Mouse (Mus musculus) midbrain, embryonic 16.5 days (tissue): ENCODE measurements at regions not wholly inside any gene's neighbourhood (a gene's known extent, or its start where the extent isn't known, plus 50 kb on each side); places are given as distances from the start of the nearest gene placed in this dataset.

Experiments used
- ATAC-seq: fragments of 200-750 bp; cut with Nextera tagmentation; 2 replicates; pipeline ENCODE4 v1.8.0; 2017; ENCODE audit warnings: moderate TSS enrichment
- H3K27ac ChIP-seq: fragments of 300-500 bp; sonication (generic); 2 replicates; pipeline ENCODE4 v1.5.1; 2014; ENCODE audit warnings: mild to moderate bottlenecking, low read length, mixed read lengths
- H3K27me3 ChIP-seq: fragments of 300-500 bp; sonication (generic); 2 replicates; pipeline ENCODE4 v1.6.1; 2014; ENCODE audit warnings: low read depth, low read length, mixed read lengths; ENCODE audit not compliant: control insufficient read depth, insufficient read depth
- H3K36me3 ChIP-seq: fragments of 300-500 bp; sonication (generic); 2 replicates; pipeline ENCODE4 v1.6.1; 2014; ENCODE audit warnings: mild to moderate bottlenecking, low read length, moderate library complexity, mixed read lengths; ENCODE audit not compliant: control insufficient read depth, insufficient read depth
- H3K4me1 ChIP-seq: fragments of 300-500 bp; sonication (generic); 2 replicates; pipeline ENCODE4 v1.6.1; 2014; ENCODE audit warnings: mild to moderate bottlenecking, low read length, mixed read lengths; ENCODE audit not compliant: control insufficient read depth, insufficient read depth
- H3K4me2 ChIP-seq: fragments of 300-500 bp; sonication (generic); 2 replicates; pipeline ENCODE4 v1.6.1; 2014; ENCODE audit warnings: mild to moderate bottlenecking, low read length, mixed read lengths
- H3K4me3 ChIP-seq: fragments of 300-500 bp; sonication (generic); 2 replicates; pipeline ENCODE4 v1.5.1; 2014; ENCODE audit warnings: low read depth, mild to moderate bottlenecking, low read length, moderate library complexity, mixed read lengths
- H3K9ac ChIP-seq: fragments of 300-500 bp; sonication (generic); 2 replicates; pipeline ENCODE4 v1.6.1; 2014; ENCODE audit warnings: low read depth, low read length, mixed read lengths
- H3K9me3 ChIP-seq: fragments of 300-500 bp; sonication (generic); replicated peaks from 2 replicates; pipeline ENCODE4 v1.6.1; 2014; ENCODE audit warnings: mild to moderate bottlenecking, low read length, mixed read lengths; ENCODE audit not compliant: control insufficient read depth, poor library complexity, severe bottlenecking
- WGBS: fragments of 180-500 bp; shearing (Covaris S2); extraction: QIAGEN DNeasy Blood & Tissue Kit; methylation state at CpG from one replicate; pipeline ENCODE4 v1.1.7; 2014; 5-methylcytosine and 5-hydroxymethylcytosine counted together

GRCm38 (mm10) chr16:51910046-51910445, 121.0 kb upstream of the Cblb start:
- WGBS: 93% methylated on average over 3 of the region's 3 CpGs
- no peaks in the 10 kb centered on the region for H3K36me3 ChIP-seq
- no peak overlapping the region for H3K4me2 ChIP-seq
- no peaks in the 10 kb centered on the region for H3K4me1 ChIP-seq
- no peak overlapping the region for H3K27ac ChIP-seq
- H3K9ac ChIP-seq: no peak overlapping the region
- H3K27me3 ChIP-seq: no peaks in the 10 kb centered on the region
- no peaks in the 10 kb centered on the region for H3K9me3 ChIP-seq
- H3K4me3 ChIP-seq: no peak overlapping the region
- no peak for ATAC-seq

DNA sequence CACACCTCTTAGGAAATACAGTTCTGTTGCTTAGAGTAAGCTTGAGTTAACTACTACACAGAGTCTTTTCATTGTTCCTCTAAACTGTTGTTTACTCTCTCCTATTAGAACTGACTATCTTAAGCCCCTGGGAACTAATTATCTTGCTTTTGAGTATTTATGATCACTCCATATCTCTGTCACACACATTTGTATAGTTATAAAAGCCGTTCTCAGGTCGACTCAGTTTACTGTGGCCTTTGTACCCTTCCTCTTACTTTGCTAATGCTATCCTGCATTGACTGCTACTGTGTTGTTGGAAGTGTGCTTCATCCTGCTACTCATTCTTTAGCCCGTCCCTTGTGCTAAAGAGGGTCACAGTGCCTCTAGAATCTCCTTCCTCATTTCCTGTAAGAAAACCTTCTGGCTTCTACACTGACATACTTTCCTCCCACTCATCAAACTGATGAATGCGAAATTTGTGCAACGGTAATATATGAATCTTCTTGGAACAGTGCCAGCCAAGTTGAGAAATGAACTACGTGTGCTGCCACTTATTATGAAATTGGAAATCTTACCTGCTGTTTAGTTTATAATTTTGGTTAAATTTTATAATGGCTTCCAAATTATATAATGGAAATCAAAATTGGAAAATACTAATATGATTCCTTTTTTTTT, 119.8 kb upstream of the Cblb start:
- Histone ChIP-seq H3K27me3 (no peaks in the 10 kb centered on the region), H3K9ac (no peak overlapping the region), H3K4me2 (no peak overlapping the region), H3K9me3 (no peaks in the 10 kb centered on the region), H3K4me3 (no peak overlapping the region), H3K27ac (no peak overlapping the region), H3K4me1 (peaks cover 7% of the 10 kb centered on the region), H3K36me3 (no peaks in the 10 kb centered on the region)
- WGBS: 79% methylated on average over 6 of the region's 6 CpGs
- ATAC-seq: no peak

DNA sequence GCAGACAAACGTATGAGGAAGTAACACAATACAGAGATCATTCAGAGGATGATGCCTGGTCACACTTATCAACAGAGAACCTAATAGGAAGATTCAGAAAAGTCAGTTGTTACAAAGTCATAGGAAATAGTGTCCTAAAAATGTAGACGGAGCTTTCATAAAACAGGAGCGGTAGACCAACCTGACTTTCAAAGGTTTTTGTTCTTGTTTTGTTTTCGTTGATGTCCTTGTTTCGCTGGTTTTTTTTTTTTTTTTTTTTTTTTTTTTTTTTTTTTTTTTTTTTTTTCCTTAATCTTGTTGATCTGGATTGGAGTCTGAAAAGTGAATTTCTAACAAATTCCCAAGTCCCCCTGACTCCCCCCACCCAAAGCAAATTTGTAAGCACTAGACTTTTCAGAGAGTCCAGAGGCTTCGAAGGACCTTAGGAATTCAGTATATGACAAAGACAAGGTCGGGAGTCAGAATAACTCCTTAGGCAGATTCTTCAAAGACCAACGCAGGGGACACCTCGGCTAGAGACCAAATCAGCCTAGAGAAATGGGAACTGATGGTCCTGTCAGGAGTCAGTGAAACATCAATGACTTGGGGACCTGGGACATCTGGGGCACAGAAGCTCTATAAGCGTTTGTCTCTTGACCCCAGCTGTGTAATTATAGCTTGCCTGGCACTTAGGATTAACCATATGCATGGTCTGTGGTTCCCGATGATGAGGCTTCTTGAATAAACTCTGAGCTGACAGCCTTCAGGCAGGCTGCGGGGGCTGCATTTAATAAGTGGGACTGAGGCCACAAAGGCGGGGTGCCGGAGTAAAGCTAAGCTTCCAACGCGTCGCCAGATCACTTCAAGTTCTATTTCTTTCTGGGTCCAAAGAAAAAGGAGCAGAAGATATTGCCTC, 115.7 kb upstream of the Cblb start:
- H3K36me3 ChIP-seq: no peaks in the 10 kb centered on the region
- no peaks in the 10 kb centered on the region for H3K9me3 ChIP-seq
- peaks cover 10% of the 10 kb centered on the region for H3K4me1 ChIP-seq
- 0 out of 2 replicates have a peak overlapping the region, but pooled peaks have one; percentile 4 for H3K9ac ChIP-seq
- H3K27ac ChIP-seq: no peak overlapping the region
- peak overlapping the region; percentile 45 for H3K4me2 ChIP-seq
- peak overlapping the region; percentile 8; the same call in 1 of the 2 replicates for H3K4me3 ChIP-seq
- WGBS: 29% methylated on average over 17 of the region's 17 CpGs
- no peaks in the 10 kb centered on the region for H3K27me3 ChIP-seq
- peak; percentile 69; the same call in 1 of the 2 replicates for ATAC-seq

- H3K27me3 ChIP-seq: no peaks in the 10 kb centered on the region
- H3K9me3 ChIP-seq: no peaks in the 10 kb centered on the region
- ATAC-seq: peak; percentile 38; the same call in 1 of the 2 replicates
- H3K27ac ChIP-seq: no peak overlapping the region
- H3K4me1 ChIP-seq: peaks cover 10% of the 10 kb centered on the region
- 0 out of 2 replicates have a peak overlapping the region, but pooled peaks have one; percentile 4 for H3K9ac ChIP-seq
- WGBS: 36% methylated on average over 13 of the region's 13 CpGs
- peak overlapping the region; percentile 45 for H3K4me2 ChIP-seq
- no peaks in the 10 kb centered on the region for H3K36me3 ChIP-seq
- H3K4me3 ChIP-seq: peak overlapping the region; percentile 8; the same call in 1 of the 2 replicates
These were observed 115.1 kb upstream of the Cblb start for GRCm38 (mm10) chr16:51915929-51916308.

GRCm38 (mm10) chr16:51916337-51916736, 114.7 kb upstream of the Cblb start:
- ATAC-seq: peak; percentile 74; the same call in 1 of the 2 replicates
- no peak overlapping the region for H3K27ac ChIP-seq
- no peaks in the 10 kb centered on the region for H3K27me3 ChIP-seq
- no peaks in the 10 kb centered on the region for H3K9me3 ChIP-seq
- peaks cover 10% of the 10 kb centered on the region for H3K4me1 ChIP-seq
- H3K36me3 ChIP-seq: no peaks in the 10 kb centered on the region
- 37% methylated on average over 5 of the region's 5 CpGs for WGBS
- H3K9ac ChIP-seq: no peak overlapping the region
- peak overlapping the region; percentile 45 for H3K4me2 ChIP-seq
- H3K4me3 ChIP-seq: no peak overlapping the region

DNA sequence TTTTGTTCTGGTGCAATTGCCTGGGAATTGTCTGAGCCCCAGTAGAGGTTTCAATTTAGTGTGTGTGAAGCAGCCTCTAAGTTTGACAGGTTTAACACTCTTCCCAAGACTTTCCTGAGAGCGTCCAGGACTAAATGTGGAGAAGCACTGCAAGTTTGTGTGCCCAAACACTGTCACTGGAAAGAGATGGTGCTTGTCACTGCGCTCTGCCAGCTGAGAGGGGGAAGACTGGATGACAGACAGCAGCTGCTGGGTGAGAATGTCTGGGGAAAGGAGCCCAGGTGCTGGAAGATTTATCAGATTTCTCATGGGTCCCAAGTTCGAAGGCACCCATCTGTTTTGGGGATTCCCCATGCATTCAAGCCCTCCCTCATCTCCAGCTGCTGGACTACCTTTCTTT, 114.2 kb upstream of the Cblb start:
- Histone ChIP-seq H3K4me3 (no peak overlapping the region), H3K4me1 (peaks cover 10% of the 10 kb centered on the region), H3K4me2 (no peak overlapping the region), H3K27ac (no peak overlapping the region), H3K27me3 (no peaks in the 10 kb centered on the region), H3K9me3 (no peaks in the 10 kb centered on the region), H3K9ac (no peak overlapping the region), H3K36me3 (no peaks in the 10 kb centered on the region)
- no peak for ATAC-seq
- WGBS: 43% methylated on average over 3 of the region's 3 CpGs

- no peaks in the 10 kb centered on the region for H3K36me3 ChIP-seq
- no peaks in the 10 kb centered on the region for H3K27me3 ChIP-seq
- no peak overlapping the region for H3K27ac ChIP-seq
- no peaks in the 10 kb centered on the region for H3K9me3 ChIP-seq
- no peak overlapping the region for H3K4me3 ChIP-seq
- 27% methylated on average over 2 of the region's 2 CpGs for WGBS
- peaks cover 10% of the 10 kb centered on the region for H3K4me1 ChIP-seq
- no peak overlapping the region for H3K4me2 ChIP-seq
- no peak overlapping the region for H3K9ac ChIP-seq
- ATAC-seq: no peak
These were observed 113.5 kb upstream of the Cblb start for GRCm38 (mm10) chr16:51917540-51917939.

DNA sequence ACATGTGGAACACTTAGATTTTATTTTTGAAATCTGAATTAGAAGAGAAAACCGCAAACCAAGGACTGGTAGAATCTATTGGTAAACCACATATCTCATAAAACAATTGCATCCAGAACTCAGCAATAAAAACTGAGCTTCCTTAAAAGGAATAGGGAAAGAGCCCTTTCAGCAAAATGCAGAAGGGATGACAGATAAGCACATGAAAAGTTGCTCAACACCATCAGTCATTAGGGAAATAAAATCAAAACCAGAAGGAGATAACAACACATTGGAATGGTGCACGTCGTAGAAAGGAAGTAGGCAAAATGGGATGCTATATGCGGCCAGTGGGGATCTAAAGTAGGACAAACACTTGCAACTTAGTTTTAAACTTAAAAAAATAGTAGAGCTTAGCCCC, 110.0 kb upstream of the Cblb start:
- ATAC-seq: no peak
- WGBS: 95% methylated on average over 4 of the region's 4 CpGs
- H3K27me3 ChIP-seq: no peaks in the 10 kb centered on the region

GRCm38 (mm10) chr16:51922589-51922988, 108.4 kb upstream of the Cblb start:
- Histone ChIP-seq H3K9ac (no peak overlapping the region), H3K4me2 (no peak overlapping the region), H3K9me3 (no peaks in the 10 kb centered on the region), H3K4me3 (no peak overlapping the region), H3K27me3 (no peaks in the 10 kb centered on the region), H3K36me3 (no peaks in the 10 kb centered on the region), H3K4me1 (no peaks in the 10 kb centered on the region), H3K27ac (no peak overlapping the region)
- no peak for ATAC-seq
- WGBS: 71% methylated on average over 3 of the region's 3 CpGs

More for the DNA sequence above, 110.0 kb upstream of the Cblb start:
- Histone ChIP-seq H3K36me3 (no peaks in the 10 kb centered on the region), H3K9me3 (no peaks in the 10 kb centered on the region), H3K9ac (no peak overlapping the region), H3K4me2 (no peak overlapping the region), H3K4me3 (no peak overlapping the region), H3K27ac (no peak overlapping the region), H3K4me1 (peaks cover 4% of the 10 kb centered on the region; the same call in 1 of the 2 replicates)
